Mouse (Mus musculus) megakaryocyte-erythroid progenitor cell, adult 5-6 weeks (primary cell): ENCODE results near the gene Rnf224. TPM values are rescaled to one million over a fixed set of nuclear protein-coding genes. Genes with fewer than 3 reads are reported as not detected.
A peak's percentile ranks its signal among the peaks of the same experiment; 100 is the strongest.

Experiments used
- ATAC-seq: replicated peaks from 2 replicates; pipeline ENCODE4 v1.8.0; 2016; ENCODE audit warnings: mild to moderate bottlenecking, inconsistent platforms; ENCODE audit not compliant: severe bottlenecking, poor library complexity, low FRiP score, low TSS enrichment
- total RNA-seq, 2 experiments: library from RNA; stranded (forward) in 1 of 2; stranded (reverse) in 1 of 2; fragments of 200-1000, 215-1000 nt in 1 of 2; fragments of >200 nt in 1 of 2; fragmentation: Nextera tagmentation in 1 of 2; gene quantifications; 2 replicates each; pipeline ENCODE4 v1.2.3; 2014 to 2017

Gene Rnf224
- total RNA-seq, 2 experiments from 2014 or later = not detected

DNA sequence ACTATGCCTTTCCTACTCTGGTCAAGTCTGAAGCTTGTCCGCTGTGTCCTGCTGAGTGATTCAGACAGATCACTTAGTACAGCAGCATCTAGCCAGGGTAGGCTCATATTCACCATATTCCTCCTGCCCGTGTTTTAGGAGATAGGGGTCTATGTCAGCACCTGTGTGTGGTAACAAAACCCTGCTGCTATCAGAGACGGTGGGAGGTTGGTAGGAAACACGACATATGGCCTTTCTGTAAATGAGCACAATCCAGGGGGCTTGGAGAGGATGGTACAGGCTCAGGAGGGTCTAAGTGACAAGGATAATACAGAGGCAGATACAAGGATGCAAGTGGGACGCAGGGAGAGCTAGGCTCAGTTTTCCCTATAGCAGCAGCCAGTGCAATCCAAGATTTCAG lies 7.0 kb downstream of the Rnf224 start:
- ATAC-seq = no peak

DNA sequence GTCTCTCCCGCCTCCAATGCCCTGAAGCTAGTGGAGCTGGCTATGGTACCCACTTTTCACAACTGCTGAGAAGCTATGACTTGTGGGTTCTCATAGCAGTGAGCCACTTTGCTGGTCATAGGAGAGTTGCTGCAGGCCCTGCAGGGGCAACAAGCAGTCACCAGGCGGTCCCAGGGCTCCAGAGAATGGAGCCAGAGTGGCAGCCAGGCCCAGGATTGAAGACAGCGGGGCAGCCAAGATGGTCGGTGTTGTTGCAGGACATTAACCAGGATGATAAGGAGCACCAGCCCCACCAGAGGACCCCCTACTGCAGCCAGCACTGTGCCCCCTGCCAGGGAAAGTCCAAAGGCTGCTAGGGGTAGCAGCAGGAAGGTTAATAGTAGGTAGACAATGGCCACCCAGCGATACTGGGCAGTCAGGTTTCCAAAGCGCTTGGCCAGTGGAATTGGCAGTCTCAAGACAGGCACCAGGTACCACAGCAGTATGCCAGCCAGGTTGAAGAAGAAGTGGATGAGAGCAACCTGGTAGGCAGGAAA lies 7.5 kb downstream of the Rnf224 start:
- no peak for ATAC-seq

GRCm38 (mm10) chr2:25228431-25228889 lies 8.1 kb downstream of the Rnf224 start:
- ATAC-seq = peak; percentile 54

GRCm38 (mm10) chr2:25227406-25227805 lies 9.2 kb downstream of the Rnf224 start:
- no peak for ATAC-seq

DNA sequence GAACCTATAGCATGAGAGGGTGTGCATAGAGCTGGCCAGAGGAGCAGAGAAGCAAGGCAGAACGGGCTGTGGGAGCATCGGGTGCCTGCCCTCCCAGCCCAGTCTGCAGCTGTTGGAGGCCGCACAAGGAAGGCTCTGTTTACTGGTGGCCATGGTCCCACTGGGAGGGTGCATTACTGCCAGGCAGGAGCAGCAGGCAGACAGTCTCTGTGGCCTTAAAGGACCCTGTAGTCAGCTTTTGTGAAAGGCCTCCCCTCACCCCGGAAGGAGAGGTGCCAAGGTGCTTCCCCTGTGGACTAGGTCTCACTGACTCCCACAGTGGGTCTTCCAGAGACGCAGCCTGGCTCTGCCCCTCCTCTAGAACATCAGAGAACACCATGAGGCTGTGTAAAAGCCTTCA lies 9.7 kb downstream of the Rnf224 start:
- ATAC-seq = no peak

- no peak for ATAC-seq
Measured at GRCm38 (mm10) chr2:25225811-25226379, 10.7 kb downstream of the Rnf224 start.

- peak; percentile 75 for ATAC-seq
Measured at GRCm38 (mm10) chr2:25224766-25225752, 11.5 kb downstream of the Rnf224 start.

- ATAC-seq = no peak
Measured at GRCm38 (mm10) chr2:25224492-25224765, 12.2 kb downstream of the Rnf224 start, which contains the start of gene Tubb4b. TSS of gene Tubb4b (minus strand) at chr2:25224702.

DNA sequence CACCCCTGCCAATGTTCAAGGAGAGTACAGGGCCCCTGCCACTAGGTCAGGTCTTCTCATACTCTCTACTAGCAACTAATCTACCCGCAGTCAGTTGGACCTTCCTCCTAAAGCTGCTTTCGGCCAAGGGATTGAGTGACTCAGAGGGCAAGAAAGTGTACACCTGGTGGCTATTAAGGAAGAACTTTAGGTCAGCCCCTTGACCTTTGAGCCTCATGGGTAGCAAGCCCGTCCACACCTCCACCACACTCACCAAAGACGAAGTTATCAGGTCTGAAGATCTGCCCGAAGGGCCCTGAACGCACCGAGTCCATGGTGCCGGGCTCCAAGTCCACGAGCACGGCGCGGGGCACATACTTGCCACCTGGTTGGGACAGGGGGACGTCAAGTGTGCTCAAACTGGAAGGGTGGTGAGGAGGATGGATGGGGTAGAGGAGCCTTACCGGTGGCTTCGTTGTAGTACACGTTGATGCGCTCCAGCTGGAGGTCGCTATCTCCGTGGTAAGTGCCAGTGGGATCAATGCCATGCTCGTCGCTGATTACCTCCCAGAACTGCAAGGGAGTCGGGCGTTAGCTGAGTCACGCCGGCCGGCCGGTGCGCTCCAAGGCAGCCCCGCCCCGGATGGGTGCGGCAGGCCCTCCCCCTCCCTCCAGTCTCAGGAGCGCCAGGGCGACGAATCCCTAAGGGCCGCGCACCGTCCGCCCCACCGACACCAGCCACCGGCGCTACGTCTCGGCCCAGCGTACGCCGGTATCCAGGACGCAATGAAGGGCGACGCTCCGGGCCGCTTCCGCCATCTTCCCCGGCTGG lies 12.7 kb downstream of the Rnf224 start:
- peak; percentile 60 for ATAC-seq

DNA sequence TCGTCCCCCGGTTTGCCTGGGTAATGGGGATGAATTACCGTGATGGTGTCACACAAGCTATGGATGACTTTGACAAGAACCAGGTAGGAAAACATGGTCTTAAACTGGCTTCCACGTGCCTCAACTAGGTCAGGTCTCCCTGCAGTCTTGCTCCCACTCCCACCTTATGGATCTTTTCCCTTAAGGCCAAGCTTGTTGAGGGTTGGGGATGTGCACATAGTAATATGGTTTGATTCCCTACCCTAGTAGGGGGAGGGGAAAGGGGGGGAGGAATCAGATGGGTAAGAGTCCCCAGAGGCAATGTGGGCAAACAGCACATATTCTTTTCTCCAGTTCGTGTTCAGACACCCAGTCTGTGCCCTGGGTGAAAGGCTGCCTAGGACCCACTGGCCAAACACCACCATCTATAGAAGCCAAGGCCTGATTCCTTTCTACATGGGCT lies 15.2 kb downstream of the Rnf224 start:
- no peak for ATAC-seq

DNA sequence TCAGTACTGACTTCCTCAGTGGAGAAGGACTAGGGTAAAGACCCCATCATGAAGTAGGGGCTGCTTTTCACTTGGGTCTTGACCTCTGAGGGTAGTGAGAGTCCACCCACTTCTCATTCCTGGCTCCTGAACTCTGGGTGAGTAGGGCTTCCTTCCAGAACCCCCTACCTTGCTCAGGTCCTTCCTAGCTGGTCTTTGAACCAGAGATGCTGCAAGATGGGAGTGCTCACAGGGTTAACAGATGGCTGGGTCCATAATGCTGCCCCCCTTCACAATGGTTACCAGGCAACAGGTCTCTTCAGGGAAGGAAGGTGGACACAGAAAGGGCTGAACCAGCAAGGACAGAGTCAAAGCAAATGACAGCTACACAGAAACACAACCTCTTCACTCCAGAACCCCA lies 18.1 kb downstream of the Rnf224 start, which contains the start of gene Fam166a:
TSS of gene Fam166a (plus strand) at position 301 of the 400 bp plus-strand sequence.
- ATAC-seq = no peak

- ATAC-seq = no peak
Measured at GRCm38 (mm10) chr2:25217666-25218065, 18.9 kb downstream of the Rnf224 start.

DNA sequence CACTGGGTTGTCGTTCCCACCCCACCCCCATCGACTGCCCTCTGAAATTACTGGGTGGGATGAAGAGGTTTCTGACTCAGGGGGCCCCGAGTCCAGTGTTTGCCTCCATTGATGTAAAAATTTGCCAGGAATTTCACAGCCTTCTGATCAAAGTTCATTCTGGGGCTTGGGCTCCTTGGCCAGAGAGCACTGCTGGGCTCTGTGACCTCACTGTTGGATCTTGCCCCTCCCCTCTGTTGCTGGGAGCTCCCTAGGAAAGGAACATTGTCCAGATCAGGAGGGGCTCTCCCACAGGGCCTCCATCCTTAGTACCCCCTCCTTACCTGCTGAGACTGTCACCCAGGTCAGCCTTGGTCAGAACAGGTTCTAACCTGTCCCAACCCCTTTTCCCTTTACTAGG lies 22.1 kb downstream of the Rnf224 start, which contains the start of gene Stpg3:
TSS of gene Stpg3 (minus strand) at position 194 of the 400 bp plus-strand sequence.
- no peak for ATAC-seq

DNA sequence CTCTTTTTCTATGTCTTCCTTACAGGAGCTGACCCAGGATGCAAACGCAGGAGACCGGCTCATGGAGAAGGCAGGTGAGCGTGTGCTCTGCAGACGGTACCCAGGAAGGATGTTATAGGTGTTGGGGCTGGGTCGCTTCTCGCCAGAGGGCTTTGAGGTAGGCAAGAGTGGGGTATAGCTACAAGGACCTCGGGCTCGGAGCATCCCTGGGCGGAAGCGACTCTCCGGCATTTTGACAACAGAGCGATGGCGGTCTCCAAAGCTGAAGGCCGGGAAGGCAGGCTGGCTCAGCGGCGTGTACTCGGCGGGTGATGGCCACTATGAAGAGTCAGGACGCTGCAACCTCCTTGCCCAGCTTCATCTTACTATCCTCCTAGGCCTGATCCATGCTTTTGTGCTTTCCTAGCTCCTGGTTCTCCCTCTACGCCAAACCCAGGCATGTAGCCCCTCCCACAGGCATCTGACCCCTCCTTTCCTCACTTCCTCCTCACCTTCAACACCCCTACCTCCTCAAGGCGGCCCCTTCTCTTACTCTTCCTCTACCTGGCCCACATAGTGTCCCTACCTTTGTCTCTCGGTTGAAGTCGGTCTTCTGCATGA lies 23.2 kb downstream of the Rnf224 start:
- no peak for ATAC-seq

DNA sequence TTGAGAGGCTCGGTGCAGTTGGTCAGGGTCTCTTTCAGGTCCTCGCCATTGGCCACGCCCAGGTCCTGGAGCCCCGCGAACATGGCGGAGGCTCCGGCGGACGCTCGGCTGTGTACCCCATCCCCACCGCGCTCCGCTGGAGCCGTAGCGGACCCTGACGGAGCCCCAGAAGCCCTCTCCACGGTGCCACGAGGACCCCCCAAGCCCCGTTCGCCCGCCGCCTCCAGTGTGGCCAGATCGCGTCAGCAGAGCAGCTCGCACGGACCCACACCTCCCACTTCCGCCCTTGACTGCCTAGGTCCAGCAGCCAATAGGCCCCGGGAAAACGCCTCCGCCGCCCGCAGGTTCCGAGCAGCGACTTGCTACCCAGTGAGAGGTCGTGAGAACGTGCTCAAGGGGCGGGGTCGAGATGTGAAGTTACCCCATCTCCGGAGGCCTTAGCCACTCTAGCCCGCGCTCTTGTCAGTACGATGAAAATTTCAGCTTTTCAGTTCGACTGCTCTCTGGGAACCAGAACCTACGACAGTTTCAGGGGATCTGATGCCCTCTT lies 25.4 kb downstream of the Rnf224 start, which contains the start of gene Nelfb:
TSS of gene Nelfb (minus strand) at position 369 of the 550 bp plus-strand sequence.
- peak; percentile 96 for ATAC-seq

DNA sequence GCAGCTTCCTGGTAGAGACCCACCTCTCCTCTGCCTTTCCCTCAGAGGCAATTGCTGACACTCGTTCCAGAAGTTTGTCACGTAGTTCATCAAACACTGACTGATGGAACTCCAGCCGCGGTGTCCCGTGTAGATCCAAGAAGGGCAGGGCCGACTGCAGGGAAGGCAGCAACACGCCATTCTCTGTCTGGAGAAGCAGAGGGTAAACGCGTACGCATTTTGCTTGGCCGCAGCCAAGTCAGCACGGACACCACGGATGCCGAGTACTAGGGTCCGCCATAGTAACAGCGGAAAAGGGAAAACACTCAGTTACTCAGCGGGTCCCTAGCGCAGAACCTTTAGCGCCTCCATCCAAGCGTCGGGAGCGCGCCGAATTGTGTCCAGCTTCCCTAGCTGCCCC lies 25.9 kb downstream of the Rnf224 start:
- no peak for ATAC-seq

- ATAC-seq = no peak
Measured at GRCm38 (mm10) chr2:25207593-25207992, 29.0 kb downstream of the Rnf224 start.

DNA sequence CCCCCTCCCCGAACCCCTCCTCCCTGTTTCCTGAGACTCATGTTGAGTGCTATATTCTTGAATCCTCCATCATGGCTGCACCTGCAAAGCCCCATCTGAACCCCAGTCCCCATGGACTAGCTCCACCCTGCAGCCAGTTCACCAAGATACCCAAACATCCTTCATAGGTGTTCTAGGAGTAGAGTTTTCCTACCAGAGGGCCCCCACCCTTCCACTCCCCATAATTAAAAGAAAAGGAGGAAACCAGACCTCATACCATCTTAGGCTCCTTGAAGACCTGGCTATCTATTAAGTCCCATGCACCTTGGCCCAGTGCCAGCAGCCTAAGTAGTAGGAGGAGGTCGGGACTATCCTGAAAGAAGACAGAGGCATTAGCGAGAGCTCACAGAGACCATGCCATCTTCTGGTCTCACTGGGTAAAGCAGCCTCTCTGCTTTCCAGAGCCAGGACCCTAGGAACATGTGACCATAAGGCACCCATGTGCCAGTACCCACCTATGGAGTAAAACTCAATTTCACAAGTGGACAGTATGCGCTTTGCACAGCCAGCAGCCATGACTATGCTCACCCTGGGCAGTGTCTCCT lies 32.9 kb downstream of the Rnf224 start:
- peak; percentile 86 for ATAC-seq
